32 mouse cellular contexts compared by ENCODE assay signal in genomic region chr10:89665679-89666078, GRCm38 (mm10). TPM values are rescaled to one million over a fixed set of nuclear protein-coding genes. Genes with fewer than 3 reads are reported as not detected.
DNase-seq lines count a peak whose midpoint lies in the region; ATAC-seq lines count a peak whose summit lies in the region.
"Had no signal": no experiment of that assay in that cellular context is flagged by ENCODE, and none has a peak within 500 bp of the region (broad histone marks: within the 10 kb centered on the region; RNA-seq: fewer than 3 reads in every experiment).

No protein-coding gene starts in this region.

- no peak overlapping the region; the same call in 1 of the 2 replicates for H3K27ac ChIP-seq in kidney, embryonic 16.5 days (ENCODE audit: low read length)
- H3K27ac ChIP-seq: embryonic facial prominence, embryonic 12.5 days; forebrain, embryonic 12.5 days; heart, adult 2 months; heart, embryonic 13.5 days; hindbrain, embryonic 14.5 days; intestine, embryonic 15.5 days; left cerebral cortex, adult 2 months; limb, embryonic 10.5 days; liver, embryonic 15.5 days; lung, embryonic 15.5 days; midbrain, embryonic 15.5 days; neural tube, embryonic 13.5 days had no signal

- no peak overlapping the region for H3K4me3 ChIP-seq in kidney, embryonic 16.5 days (ENCODE audit: low read length)
- H3K4me3 ChIP-seq: embryonic facial prominence, embryonic 12.5 days; forebrain, embryonic 12.5 days; heart, adult 2 months; heart, embryonic 13.5 days; intestine, embryonic 15.5 days; left cerebral cortex, adult 2 months; limb, embryonic 10.5 days; liver, embryonic 15.5 days; lung, embryonic 15.5 days; midbrain, embryonic 15.5 days; myocyte; neural tube, embryonic 13.5 days had no signal

- DNase-seq in kidney, adult 11 months, result no peak
- peak; percentile 56 for DNase-seq in cerebellum, adult 11 months
- peak; percentile 65 for DNase-seq in cerebellum, adult 8-10 months
- peak; percentile 74 to 77 for DNase-seq in cerebellum, postnatal 36 days
- no peak for DNase-seq in gastrocnemius, adult 8-10 months (ENCODE audit: low spot score in 2 of 2)
- DNase-seq: adrenal gland, adult 2 months; B cell, adult 2 months; gastrocnemius, postnatal 14 days; heart, adult 2 months; heart, postnatal 14 days; kidney, adult 9 months; layer of hippocampus, adult 9-11 months; liver; lung, postnatal 36 days; retina, postnatal 1 day; right cerebral cortex, postnatal 25 days had no signal

- H3K9ac ChIP-seq in kidney, embryonic 16.5 days (replicated peaks; ENCODE audit: low read length), result no peak overlapping the region
- H3K9ac ChIP-seq: embryonic facial prominence, embryonic 12.5 days; forebrain, embryonic 12.5 days; heart, embryonic 13.5 days; hindbrain, embryonic 14.5 days; intestine, embryonic 15.5 days; liver, embryonic 15.5 days; lung, embryonic 15.5 days; midbrain, embryonic 15.5 days; neural tube, embryonic 13.5 days had no signal

- 0 out of 2 replicates have a peak, but pooled peaks have one; percentile 31 for ATAC-seq in kidney, embryonic 16.5 days (ENCODE audit: low FRiP score, low TSS enrichment)
- ATAC-seq in CD4-positive, CD25-positive, alpha-beta regulatory T cell, adult 4 months, result no peak
- ATAC-seq: intestine, embryonic 15.5 days; midbrain, embryonic 15.5 days had no signal

- H3K36me3 ChIP-seq in kidney, embryonic 16.5 days (ENCODE audit: insufficient read depth, low read length), result peaks cover 10% of the 10 kb centered on the region
- H3K36me3 ChIP-seq: midbrain, embryonic 15.5 days had no signal

- H3K9me3 ChIP-seq in kidney, embryonic 16.5 days (ENCODE audit: low read length), result no peaks in the 10 kb centered on the region
- H3K9me3 ChIP-seq: embryonic facial prominence, embryonic 12.5 days; forebrain, embryonic 12.5 days; heart, embryonic 13.5 days; intestine, embryonic 15.5 days; limb, embryonic 10.5 days; liver, embryonic 15.5 days; lung, embryonic 15.5 days; midbrain, embryonic 15.5 days; neural tube, embryonic 13.5 days had no signal

- no peaks in the 10 kb centered on the region for H3K27me3 ChIP-seq in kidney, embryonic 16.5 days (ENCODE audit: insufficient read depth, low read length)
- H3K27me3 ChIP-seq: embryonic facial prominence, embryonic 12.5 days; forebrain, embryonic 12.5 days; heart, embryonic 13.5 days; intestine, embryonic 15.5 days; liver, embryonic 15.5 days; lung, embryonic 15.5 days; midbrain, embryonic 15.5 days; neural tube, embryonic 13.5 days had no signal

- 82% methylated on average over 9 of the region's 9 CpGs for WGBS in kidney, embryonic 16.5 days

- H3K4me2 ChIP-seq in kidney, embryonic 16.5 days (replicated peaks; ENCODE audit: low read depth, low read length), result no peak overlapping the region
- H3K4me2 ChIP-seq: embryonic facial prominence, embryonic 12.5 days; forebrain, embryonic 12.5 days; heart, embryonic 13.5 days; hindbrain, embryonic 14.5 days; intestine, embryonic 15.5 days; liver, embryonic 15.5 days; lung, embryonic 15.5 days; midbrain, embryonic 15.5 days; neural tube, embryonic 13.5 days had no signal

- H3K4me1 ChIP-seq in kidney, embryonic 16.5 days (ENCODE audit: insufficient read depth, low read length), result 0 out of 2 replicates have a peak, but pooled peaks cover 6% of the 10 kb centered on the region
- H3K4me1 ChIP-seq: embryonic facial prominence, embryonic 12.5 days; forebrain, embryonic 12.5 days; heart, embryonic 13.5 days; intestine, embryonic 15.5 days; limb, embryonic 10.5 days; liver, embryonic 15.5 days; lung, embryonic 15.5 days; midbrain, embryonic 15.5 days; neural tube, embryonic 13.5 days had no signal

RNA-seq across cellular contexts. Expression of gene Scyl2, which starts 20.4 kb away (rescaled TPM):
- polyA plus RNA-seq in kidney, embryonic 16.5 days (2015; fragmentation: Nextera tagmentation; extraction: Ambion mirVana), result 7.0 and 7.6 TPM in 2 replicates
- 10 to 100 TPM; 11.0 to 13.4 (median 11.5) TPM for total RNA-seq in gastrocnemius, adult 8-10 months (2022)
- 1 to 10 TPM; 9.1 to 9.8 TPM for polyA plus RNA-seq in CD4-positive, CD25-positive, alpha-beta regulatory T cell, adult 4 months (2017; shearing (Covaris generic))

RNA-seq across cellular contexts. Expression of gene Slc17a8, which starts 44.6 kb away (rescaled TPM):
- 1.2 and 2.1 TPM in 2 replicates for polyA plus RNA-seq in kidney, embryonic 16.5 days (2015; fragmentation: Nextera tagmentation; extraction: Ambion mirVana)
- not detected for total RNA-seq in gastrocnemius, adult 8-10 months (2022)
- polyA plus RNA-seq in CD4-positive, CD25-positive, alpha-beta regulatory T cell, adult 4 months (2017; shearing (Covaris generic)), result not detected
- total RNA-seq: adrenal gland, adult 2 months; heart, adult 2 months; MEL had no signal
- polyA plus RNA-seq: adrenal gland, adult 2 months; heart, adult 2 months; limb, embryonic 10.5 days; lung, embryonic 15.5 days; myocyte; spleen, adult 2 months had no signal

Comparison
In these comparisons a context has a peak if more than half of its experiments do, and no peak if none do; other contexts are left out.
1. DNase-seq: peak in cerebellum, adult 11 months (single experiment), cerebellum, adult 8-10 months (single experiment) and cerebellum, postnatal 36 days (2 of 2); none in kidney, adult 11 months (single experiment) and gastrocnemius, adult 8-10 months (0 of 2).